ENCODE assay signal across 18 mouse cellular contexts in genomic region chr5:126971284-126971683, GRCm38 (mm10).
"Had no signal": no experiment of that assay in that cellular context is flagged by ENCODE, and none has a peak within 500 bp of the region (broad histone marks: within the 10 kb centered on the region; RNA-seq: fewer than 3 reads in every experiment).

No protein-coding gene starts in this region.

- H3K27ac ChIP-seq: kidney, postnatal 0 days; layer of hippocampus, adult 2 months; limb, embryonic 10.5 days; limb, embryonic 13.5 days; liver, embryonic 12.5 days; liver, embryonic 15.5 days; macrophage; midbrain, embryonic 12.5 days; midbrain, embryonic 15.5 days; neural tube, embryonic 12.5 days; neural tube, embryonic 15.5 days had no signal

- H3K4me1 ChIP-seq: limb, embryonic 10.5 days; limb, embryonic 13.5 days; liver, embryonic 12.5 days; liver, embryonic 15.5 days; midbrain, embryonic 12.5 days; midbrain, embryonic 15.5 days; neural tube, embryonic 12.5 days; neural tube, embryonic 15.5 days had no signal

- H3K36me3 ChIP-seq: limb, embryonic 10.5 days; limb, embryonic 13.5 days; liver, embryonic 12.5 days; liver, embryonic 15.5 days; midbrain, embryonic 12.5 days; midbrain, embryonic 15.5 days; neural tube, embryonic 12.5 days; neural tube, embryonic 15.5 days had no signal

- H3K27me3 ChIP-seq: limb, embryonic 13.5 days; liver, embryonic 12.5 days; liver, embryonic 15.5 days; midbrain, embryonic 12.5 days; midbrain, embryonic 15.5 days; neural tube, embryonic 12.5 days; neural tube, embryonic 15.5 days had no signal

- H3K4me2 ChIP-seq: limb, embryonic 13.5 days; liver, embryonic 12.5 days; liver, embryonic 15.5 days; midbrain, embryonic 12.5 days; midbrain, embryonic 15.5 days; neural tube, embryonic 12.5 days; neural tube, embryonic 15.5 days had no signal

- DNase-seq: kidney, adult 2 months; kidney, postnatal 25 days; layer of hippocampus, adult 9-11 months; liver; lung, adult 18-20 months; thymus, adult 18-20 months; thymus, postnatal 36 days had no signal

- ATAC-seq: liver, embryonic 12.5 days; midbrain, embryonic 15.5 days had no signal

- H3K9ac ChIP-seq: limb, embryonic 13.5 days; liver, embryonic 12.5 days; liver, embryonic 15.5 days; midbrain, embryonic 12.5 days; midbrain, embryonic 15.5 days; neural tube, embryonic 12.5 days; neural tube, embryonic 15.5 days had no signal

- H3K9me3 ChIP-seq: limb, embryonic 10.5 days; limb, embryonic 13.5 days; liver, embryonic 15.5 days; midbrain, embryonic 12.5 days; midbrain, embryonic 15.5 days; neural tube, embryonic 12.5 days; neural tube, embryonic 15.5 days had no signal

- H3K4me3 ChIP-seq: layer of hippocampus, adult 2 months; limb, embryonic 10.5 days; limb, embryonic 13.5 days; liver, embryonic 12.5 days; liver, embryonic 15.5 days; midbrain, embryonic 12.5 days; midbrain, embryonic 15.5 days; neural tube, embryonic 12.5 days; neural tube, embryonic 15.5 days had no signal
